Mouse (Mus musculus): ENCODE data around the gene Plcxd1.

GRCm38 (mm10) chr5:110057637-110058408, 41.9 kb upstream of the Plcxd1 start:
- no peak for TF ChIP-seq CTCF (IDR thresholded peaks at IDR 0.05; ENCODE audit: extremely low read depth, insufficient read depth, insufficient read length, insufficient replicate concordance)
- peak; percentile 58; the same call in 1 of the 2 replicates for TF ChIP-seq POLR2A (IDR thresholded peaks at IDR 0.05; ENCODE audit: low read depth, low read length)

All from spleen, adult 2 months (tissue).